Mouse (Mus musculus): Measurements from ENCODE around the gene Sv2a. TPM values are rescaled to one million over a fixed set of nuclear protein-coding genes. Genes with fewer than 3 reads are reported as not detected.
"Not testable (repeated sequence)": the region's sequence is repeated elsewhere in the genome, so short reads cannot be mapped to it uniquely, and the experiment has no call there.

Gene Sv2a
- polyA plus RNA-seq, 2 experiments: 0.10 to 0.48 TPM

- no peaks in the 10 kb centered on the region for H3K36me3 ChIP-seq (replicated peaks; ENCODE audit: control insufficient read depth, insufficient read depth, low read depth)
- H3K4me2 ChIP-seq (ENCODE audit: low read depth): peak overlapping the region; percentile 97
- no peak overlapping the region; a peak in 1 of 4 replicates for H3K4me3 ChIP-seq (ENCODE audit: insufficient read depth in 1 of 2, low read depth in 2 of 2, low read length in 2 of 2)
- no peak overlapping the region for H3K9ac ChIP-seq (replicated peaks)
- no peak for DNase-seq (ENCODE audit: low read depth in 3 of 3, low spot score in 3 of 3)
- no peaks in the 10 kb centered on the region; the same call in 1 of the 2 replicates for H3K27me3 ChIP-seq (ENCODE audit: control insufficient read depth, insufficient read depth, low read length)
- 88% methylated on average over 11 of the region's 11 CpGs for WGBS (ENCODE audit: insufficient replicate concordance)
- peaks cover 13 to 22% of the 10 kb centered on the region in 2 experiments for H3K4me1 ChIP-seq (replicated peaks; ENCODE audit: control insufficient read depth in 2 of 2, insufficient read depth in 2 of 2, low read length in 1 of 2)
- peak; percentile 27 for TF ChIP-seq CTCF (IDR thresholded peaks at IDR 0.05; ENCODE audit: low read depth)
- no peak for TF ChIP-seq EP300 (IDR thresholded peaks at IDR 0.05; ENCODE audit: low read depth)
- H3K27ac ChIP-seq: no peak overlapping the region
- ATAC-seq (ENCODE audit: insufficient read depth): no peak
- no peaks in the 10 kb centered on the region for H3K9me3 ChIP-seq (ENCODE audit: control insufficient read depth, low read length)
Measured at GRCm38 (mm10) chr3:96195616-96196313, 14.8 kb downstream of the Sv2a start.

- no peak for ATAC-seq (ENCODE audit: insufficient read depth)
- TF ChIP-seq EP300 (IDR thresholded peaks at IDR 0.05; ENCODE audit: low read depth) (no peak), CTCF (IDR thresholded peaks at IDR 0.05; ENCODE audit: low read depth) (no peak; the same call in 1 of the 2 replicates)
- Histone ChIP-seq H3K9ac (replicated peaks) (peak overlapping the region; percentile 94), H3K36me3 (replicated peaks; ENCODE audit: control insufficient read depth, insufficient read depth, low read depth) (no peaks in the 10 kb centered on the region), H3K27ac (peak overlapping the region; percentile 77), H3K9me3 (ENCODE audit: control insufficient read depth, low read length) (no peaks in the 10 kb centered on the region), H3K4me1 (replicated peaks; ENCODE audit: control insufficient read depth in 2 of 2, insufficient read depth in 2 of 2, low read length in 1 of 2) (peaks cover 13 to 22% of the 10 kb centered on the region in 2 experiments), H3K4me3 (ENCODE audit: insufficient read depth in 1 of 2, low read depth in 2 of 2, low read length in 2 of 2) (peak overlapping the region; percentile 64 to 70), H3K27me3 (ENCODE audit: control insufficient read depth, insufficient read depth, low read length) (no peaks in the 10 kb centered on the region; the same call in 1 of the 2 replicates), H3K4me2 (ENCODE audit: low read depth) (peak overlapping the region; percentile 97)
- no peak for DNase-seq (ENCODE audit: low read depth in 3 of 3, low spot score in 3 of 3)
- 17% methylated on average over 27 of the region's 27 CpGs for WGBS (ENCODE audit: insufficient replicate concordance)
Measured at GRCm38 (mm10) chr3:96196437-96197128, 15.6 kb downstream of the Sv2a start.

- H3K4me3 ChIP-seq (ENCODE audit: insufficient read depth in 1 of 2, low read depth in 2 of 2, low read length in 2 of 2): peak overlapping the region; percentile 64 to 70
- peak overlapping the region; percentile 77 for H3K27ac ChIP-seq
- no peaks in the 10 kb centered on the region; the same call in 1 of the 2 replicates for H3K27me3 ChIP-seq (ENCODE audit: control insufficient read depth, insufficient read depth, low read length)
- H3K9me3 ChIP-seq (ENCODE audit: control insufficient read depth, low read length): no peaks in the 10 kb centered on the region
- H3K4me2 ChIP-seq (ENCODE audit: low read depth): peak overlapping the region; percentile 97
- WGBS (ENCODE audit: insufficient replicate concordance): under 1% methylated on average over 50 of the region's 50 CpGs
- DNase-seq (ENCODE audit: low read depth in 3 of 3, low spot score in 3 of 3): peak; percentile 74 to 76 (median 75)
- peak overlapping the region; percentile 94 for H3K9ac ChIP-seq (replicated peaks)
- peak; percentile 90 for ATAC-seq (ENCODE audit: insufficient read depth)
- TF ChIP-seq CTCF (IDR thresholded peaks at IDR 0.05; ENCODE audit: low read depth): peak; percentile 35; the same call in 1 of the 2 replicates
- TF ChIP-seq EP300 (IDR thresholded peaks at IDR 0.05; ENCODE audit: low read depth): no peak
- H3K36me3 ChIP-seq (replicated peaks; ENCODE audit: control insufficient read depth, insufficient read depth, low read depth): no peaks in the 10 kb centered on the region
- H3K4me1 ChIP-seq (replicated peaks; ENCODE audit: control insufficient read depth in 2 of 2, insufficient read depth in 2 of 2, low read length in 1 of 2): peaks cover 13 to 22% of the 10 kb centered on the region in 2 experiments
Measured at GRCm38 (mm10) chr3:96197129-96197749, 16.3 kb downstream of the Sv2a start.

GRCm38 (mm10) chr3:96198181-96198580 lies 17.2 kb downstream of the Sv2a start:
- H3K9me3 ChIP-seq (ENCODE audit: control insufficient read depth, low read length): no peaks in the 10 kb centered on the region
- DNase-seq (ENCODE audit: low read depth in 3 of 3, low spot score in 3 of 3): peak in 1 of 3 experiments; percentile 45
- peak overlapping the region; percentile 33 to 70 for H3K4me3 ChIP-seq (ENCODE audit: insufficient read depth in 1 of 2, low read depth in 2 of 2, low read length in 2 of 2)
- WGBS (ENCODE audit: insufficient replicate concordance): 3% methylated on average over 6 of the region's 6 CpGs
- no peak for TF ChIP-seq CTCF (IDR thresholded peaks at IDR 0.05; ENCODE audit: low read depth)
- TF ChIP-seq EP300 (IDR thresholded peaks at IDR 0.05; ENCODE audit: low read depth): no peak
- no peaks in the 10 kb centered on the region for H3K27me3 ChIP-seq (ENCODE audit: control insufficient read depth, insufficient read depth, low read length)
- H3K4me1 ChIP-seq (replicated peaks; ENCODE audit: control insufficient read depth in 2 of 2, insufficient read depth in 2 of 2, low read length in 1 of 2): peaks cover 13 to 22% of the 10 kb centered on the region in 2 experiments
- H3K4me2 ChIP-seq (ENCODE audit: low read depth): peak overlapping the region; percentile 97
- peak overlapping the region; percentile 77 for H3K27ac ChIP-seq
- no peaks in the 10 kb centered on the region for H3K36me3 ChIP-seq (replicated peaks; ENCODE audit: control insufficient read depth, insufficient read depth, low read depth)
- peak overlapping the region; percentile 94 for H3K9ac ChIP-seq (replicated peaks)
- peak; percentile 42; the same call in 1 of the 2 replicates for ATAC-seq (ENCODE audit: insufficient read depth)

GRCm38 (mm10) chr3:96198601-96199251 lies 17.8 kb downstream of the Sv2a start:
- WGBS (ENCODE audit: insufficient replicate concordance): 17% methylated on average over 6 of the region's 8 CpGs
- H3K9ac ChIP-seq (replicated peaks); H3K27me3 ChIP-seq (ENCODE audit: control insufficient read depth, insufficient read depth, low read length); H3K4me3 ChIP-seq (ENCODE audit: insufficient read depth in 1 of 2, low read depth in 2 of 2, low read length in 2 of 2); H3K36me3 ChIP-seq (replicated peaks; ENCODE audit: control insufficient read depth, insufficient read depth, low read depth); ATAC-seq (ENCODE audit: insufficient read depth); H3K9me3 ChIP-seq (ENCODE audit: control insufficient read depth, low read length); DNase-seq (ENCODE audit: low read depth in 3 of 3, low spot score in 3 of 3); H3K27ac ChIP-seq: not testable (repeated sequence)
- Histone ChIP-seq H3K4me1 (replicated peaks; ENCODE audit: control insufficient read depth in 2 of 2, insufficient read depth in 2 of 2, low read length in 1 of 2) (peaks cover 13 to 22% of the 10 kb centered on the region in 2 experiments), H3K4me2 (ENCODE audit: low read depth) (peak overlapping the region; percentile 35)

Measured in liver, embryonic 14.5 days (tissue).